Mouse (Mus musculus) midbrain, embryonic 11.5 days (tissue): ENCODE measurements around the gene Nog. TPM values are rescaled to one million over a fixed set of nuclear protein-coding genes. Genes with fewer than 3 reads are reported as not detected.

Experiments
- polyA plus RNA-seq: library from polyadenylated mRNA; unstranded; fragments of >200 nt; fragmentation: Nextera tagmentation; extraction: Ambion mirVana; gene quantifications from 2 replicates; pipeline ENCODE4 v1.2.1, GENCODE M21; 2014

The Nog gene
- polyA plus RNA-seq, 1 experiment from 2014 or later, result 6.1 TPM

Other genes with a start within 250 kb of the Nog start
- gene Dgke, start 235.5 kb downstream of the Nog start, polyA plus RNA-seq, result 4.1 and 4.6 TPM in 2 replicates
- not detected in 2 replicates for gene Gm525, start 228.5 kb downstream of the Nog start, polyA plus RNA-seq